Mouse (Mus musculus) lung, adult 2 months (tissue): Measurements from ENCODE around the gene Pate2. TPM values are rescaled to one million over a fixed set of nuclear protein-coding genes. Genes with fewer than 3 reads are reported as not detected.

Experiments
- DNase-seq: peaks from one replicate; pipeline ENCODE4 v3.0.0; 2022
- H3K4me1 ChIP-seq: fragments of 200-500 bp; 2 replicates; pipeline ENCODE4 v1.6.1; 2011; ENCODE audit warnings: low read length; ENCODE audit not compliant: control insufficient read depth, insufficient read depth
- H3K4me3 ChIP-seq: fragments of 200-500 bp; replicated peaks from 2 replicates; pipeline ENCODE3; 2011; ENCODE audit warnings: low read depth, mild to moderate bottlenecking, control low read depth, low read length; ENCODE audit errors: extremely low read depth
- CTCF ChIP-seq: fragments of 200-500 bp; IDR thresholded peaks from 2 replicates; pipeline ENCODE4 v1.5.1; 2011; ENCODE audit warnings: mild to moderate bottlenecking, low read length, control low read depth; ENCODE audit not compliant: insufficient read depth
- POLR2A ChIP-seq: fragments of 200-500 bp; IDR thresholded peaks from 2 replicates; pipeline ENCODE4 v1.6.1; 2011; ENCODE audit warnings: low read depth, mild to moderate bottlenecking, control low read depth, low read length, borderline replicate concordance; ENCODE audit errors: extremely low read depth
- WGBS: fragments of 180-500 bp; shearing (Covaris S2); methylation state at CpG from one replicate; pipeline ENCODE4 v1.1.7; 2018; 5-methylcytosine and 5-hydroxymethylcytosine counted together
- polyA plus RNA-seq: library from polyadenylated mRNA; depleted of rRNA; stranded (reverse); fragments of >200 nt; gene quantifications from 2 replicates; pipeline ENCODE4 v1.2.3, GENCODE M21; 2012

Pate2 gene
- polyA plus RNA-seq, 1 experiment = not detected

DNA sequence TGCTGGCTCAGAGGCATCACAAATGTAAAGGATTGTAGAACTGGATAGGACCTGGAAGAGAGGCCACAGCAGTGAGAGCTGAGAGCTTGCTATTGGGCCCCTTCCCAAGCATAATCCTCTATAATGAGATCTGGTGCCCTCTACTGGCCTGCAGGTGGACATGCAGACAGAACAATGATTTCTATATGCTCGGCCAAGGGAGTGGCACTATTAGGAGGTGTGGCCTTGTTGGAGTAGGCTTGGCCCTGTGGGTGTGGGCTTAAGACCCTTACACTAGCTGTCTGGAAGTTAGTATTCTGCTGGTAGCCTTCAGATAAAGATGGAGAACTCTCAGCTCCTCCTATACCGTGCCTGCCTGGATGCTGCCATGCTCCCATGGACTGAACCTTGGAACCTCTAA is 35.0 kb upstream of the Pate2 start:
- 11% methylated on average over 2 of the region's 2 CpGs for WGBS
- Histone ChIP-seq H3K4me3 (no peak overlapping the region), H3K4me1 (no peaks in the 10 kb centered on the region)
- TF ChIP-seq POLR2A (no peak), CTCF (peak; percentile 58)
- no peak for DNase-seq

DNA sequence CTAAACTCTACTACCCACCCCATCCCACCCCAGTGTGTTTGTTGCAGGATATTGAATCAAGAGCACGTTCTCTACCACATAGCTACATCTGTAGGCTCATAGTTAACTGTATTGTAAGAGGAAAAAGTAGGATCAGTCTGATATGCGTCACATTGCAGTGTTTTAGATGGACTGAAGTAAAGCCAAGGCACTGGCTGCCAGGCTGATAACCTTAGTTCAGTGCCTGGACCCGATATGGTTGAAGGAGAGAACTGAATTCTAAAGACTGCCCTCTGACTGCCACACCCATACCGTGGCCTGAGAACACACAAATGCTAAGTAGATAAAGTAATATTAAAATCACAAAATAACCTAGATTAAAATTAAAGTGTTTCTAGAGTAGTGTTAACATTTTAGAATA is 34.2 kb upstream of the Pate2 start:
- TF ChIP-seq POLR2A = no peak
- TF ChIP-seq CTCF = no peak
- WGBS = 65% methylated on average over 4 of the region's 4 CpGs
- no peak for DNase-seq
- Histone ChIP-seq H3K4me3 (no peak overlapping the region), H3K4me1 (no peaks in the 10 kb centered on the region)

DNA sequence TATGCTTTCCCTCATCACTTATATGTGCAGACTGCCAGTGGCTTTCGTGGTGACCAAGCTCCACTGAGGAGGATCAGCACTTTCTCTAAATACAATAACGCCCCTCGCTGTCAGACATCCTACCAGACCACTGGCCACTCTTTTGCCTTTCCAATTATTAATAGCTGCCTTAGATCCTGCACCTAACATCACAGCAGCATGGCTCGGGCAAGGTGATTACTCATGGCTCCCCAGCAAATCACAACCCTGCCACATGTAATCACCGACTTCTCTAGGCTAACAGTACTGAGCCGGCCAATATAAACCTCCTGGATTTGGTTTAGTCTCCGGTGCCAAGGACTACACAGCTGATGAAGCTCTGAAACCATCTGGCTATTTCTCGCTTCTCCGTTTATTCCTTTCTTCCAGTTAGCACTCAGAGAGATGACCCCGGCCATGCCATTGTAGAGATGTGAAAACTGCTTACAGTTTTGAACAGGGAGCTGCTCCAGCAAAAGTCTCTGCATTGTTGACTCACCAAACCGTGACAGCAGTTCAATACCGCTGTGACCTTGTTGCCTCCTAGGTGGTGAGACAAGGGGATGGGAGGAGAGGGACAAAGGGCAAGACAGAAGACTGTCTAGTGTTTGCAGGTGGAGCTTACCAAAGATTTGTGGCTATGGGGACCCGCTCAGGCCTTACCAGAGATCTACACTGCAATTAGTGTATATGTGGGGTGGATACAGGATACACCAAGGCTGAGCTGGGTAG is 30.9 kb upstream of the Pate2 start:
- 64% methylated on average over 13 of the region's 13 CpGs for WGBS
- no peak for TF ChIP-seq CTCF
- no peak for TF ChIP-seq POLR2A
- no peak for DNase-seq

DNA sequence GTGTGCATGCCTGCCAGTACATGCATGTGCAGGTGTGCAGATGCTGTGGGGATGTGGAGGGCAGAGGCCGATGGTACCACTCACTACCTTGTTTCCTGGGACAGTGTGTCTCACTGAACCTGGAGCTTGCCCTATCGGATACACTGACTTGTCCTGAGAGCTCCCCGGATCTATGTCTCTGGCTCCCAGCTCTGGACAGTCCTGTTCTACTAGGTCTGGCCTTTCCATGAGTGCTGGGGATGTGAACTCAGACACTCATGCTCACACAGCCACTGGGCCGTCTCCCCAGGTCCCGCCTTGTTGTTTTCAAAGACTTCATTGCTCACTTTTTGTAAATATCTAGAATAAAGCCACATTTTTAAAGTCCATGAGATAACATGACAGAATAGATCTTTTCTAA is 29.1 kb upstream of the Pate2 start:
- WGBS = 76% methylated on average over 5 of the region's 5 CpGs
- Histone ChIP-seq H3K4me1 (no peaks in the 10 kb centered on the region), H3K4me3 (no peak overlapping the region)
- no peak for DNase-seq
- TF ChIP-seq POLR2A (no peak), CTCF (no peak)

More for the DNA sequence above, 30.9 kb upstream of the Pate2 start:
- Histone ChIP-seq H3K4me3 (no peak overlapping the region), H3K4me1 (no peaks in the 10 kb centered on the region)

DNA sequence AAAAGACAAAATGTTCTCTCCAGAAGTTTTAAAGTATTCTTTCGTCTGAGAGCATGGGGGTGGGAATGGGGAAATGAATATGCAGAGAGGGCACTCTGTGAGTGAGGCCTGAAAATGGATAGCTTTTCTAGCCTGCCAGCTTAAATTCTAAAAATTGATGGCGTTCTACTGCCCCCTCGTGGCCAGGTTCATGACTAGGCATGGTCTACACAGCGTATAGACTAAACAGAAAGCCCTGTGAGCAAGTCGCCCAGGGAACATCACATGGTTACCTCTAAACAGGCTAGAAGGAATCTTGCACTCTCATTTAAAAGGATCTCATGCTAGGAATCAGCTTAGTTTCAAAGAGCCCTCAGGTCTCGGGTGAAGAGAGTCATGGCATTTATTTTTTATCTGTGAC is 28.6 kb upstream of the Pate2 start:
- TF ChIP-seq POLR2A = no peak
- peak; percentile 64 for TF ChIP-seq CTCF
- Histone ChIP-seq H3K4me3 (no peak overlapping the region), H3K4me1 (no peaks in the 10 kb centered on the region)
- DNase-seq = peak; percentile 69
- WGBS = 8% methylated on average over 6 of the region's 6 CpGs

DNA sequence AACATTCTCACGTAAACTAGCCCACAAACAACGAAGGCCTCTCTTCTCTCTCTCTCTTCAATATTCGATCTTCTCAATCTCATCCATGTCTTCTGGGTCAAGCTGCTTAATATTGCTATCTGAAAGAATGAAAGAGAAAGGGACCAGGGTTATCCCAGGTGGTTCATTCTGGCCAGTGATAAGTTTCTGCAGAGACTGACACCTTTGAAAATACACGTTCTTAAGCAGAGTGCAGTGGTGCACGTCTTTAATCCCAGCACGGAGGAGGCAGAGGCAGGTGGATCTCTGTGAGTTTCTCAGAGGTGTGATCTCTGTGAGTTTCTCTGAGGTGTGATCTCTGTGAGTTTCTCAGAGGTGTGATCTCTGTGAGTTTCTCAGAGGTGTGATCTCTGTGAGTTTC is 28.1 kb upstream of the Pate2 start:
- no peak for DNase-seq
- Histone ChIP-seq H3K4me3 (no peak overlapping the region), H3K4me1 (no peaks in the 10 kb centered on the region)
- WGBS = 63% methylated on average over 6 of the region's 6 CpGs
- no peak for TF ChIP-seq POLR2A
- no peak for TF ChIP-seq CTCF

DNA sequence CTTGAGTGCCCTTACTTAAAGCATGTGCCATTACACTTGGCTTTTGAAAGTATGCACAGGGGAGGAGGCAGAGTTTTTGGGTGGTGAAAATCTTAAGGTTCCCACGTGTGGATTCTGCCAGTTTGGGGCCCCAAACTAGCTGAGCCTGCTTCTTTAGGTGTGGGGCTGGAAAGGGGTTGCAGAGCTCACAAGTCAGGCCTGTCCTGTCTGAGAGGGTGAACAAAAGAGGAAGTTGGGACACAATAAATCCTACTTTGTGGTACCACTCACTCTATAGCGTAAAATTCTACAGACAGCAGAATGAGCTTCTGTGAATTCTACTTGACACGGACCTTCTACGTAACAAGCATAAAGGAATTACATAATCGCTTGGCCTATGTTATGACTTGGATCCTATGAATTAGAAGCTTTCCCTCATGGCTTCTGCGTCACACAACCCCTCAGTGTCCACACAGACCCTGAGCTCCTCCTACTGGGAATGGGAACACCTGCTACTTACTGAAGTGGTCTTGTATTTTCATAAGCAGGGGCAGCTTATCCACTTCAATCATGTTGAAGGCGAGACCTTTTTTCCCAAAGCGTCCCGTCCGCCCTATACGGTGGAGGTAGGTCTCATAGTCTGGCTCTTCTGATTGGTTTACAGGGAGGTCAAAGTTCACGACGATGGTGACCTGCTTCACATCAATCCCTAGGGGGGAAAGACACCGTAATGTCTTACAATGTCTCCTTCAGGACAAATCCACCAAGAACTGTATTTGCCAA is 26.8 kb upstream of the Pate2 start:
- TF ChIP-seq CTCF (no peak), POLR2A (no peak)
- 82% methylated on average over 14 of the region's 14 CpGs for WGBS

DNA sequence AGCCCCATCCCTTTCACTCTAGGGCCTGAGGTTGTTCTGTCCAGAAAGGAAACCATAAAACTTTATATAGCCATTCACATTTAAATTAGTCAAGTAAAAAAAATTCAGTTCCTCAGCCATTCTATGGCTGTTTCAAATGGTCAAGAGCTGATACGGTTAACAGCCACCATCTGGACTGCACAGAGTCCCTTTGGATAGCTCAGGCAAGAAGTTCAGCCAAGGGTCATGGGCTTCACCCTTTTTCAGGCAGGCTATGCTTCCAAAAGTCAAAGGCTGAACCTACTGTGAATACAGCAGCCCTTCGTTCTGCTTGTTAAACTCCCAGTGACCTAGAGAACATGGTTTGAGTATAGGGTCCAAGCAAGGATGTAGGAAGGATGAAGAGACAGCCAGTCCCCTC is 25.4 kb upstream of the Pate2 start:
- 75% methylated on average over 2 of the region's 2 CpGs for WGBS
- Histone ChIP-seq H3K4me1 (no peaks in the 10 kb centered on the region), H3K4me3 (no peak overlapping the region)
- no peak for DNase-seq
- TF ChIP-seq CTCF (no peak), POLR2A (no peak)

More for the DNA sequence above, 26.8 kb upstream of the Pate2 start:
- Histone ChIP-seq H3K4me1 (no peaks in the 10 kb centered on the region), H3K4me3 (no peak overlapping the region)
- DNase-seq = no peak

DNA sequence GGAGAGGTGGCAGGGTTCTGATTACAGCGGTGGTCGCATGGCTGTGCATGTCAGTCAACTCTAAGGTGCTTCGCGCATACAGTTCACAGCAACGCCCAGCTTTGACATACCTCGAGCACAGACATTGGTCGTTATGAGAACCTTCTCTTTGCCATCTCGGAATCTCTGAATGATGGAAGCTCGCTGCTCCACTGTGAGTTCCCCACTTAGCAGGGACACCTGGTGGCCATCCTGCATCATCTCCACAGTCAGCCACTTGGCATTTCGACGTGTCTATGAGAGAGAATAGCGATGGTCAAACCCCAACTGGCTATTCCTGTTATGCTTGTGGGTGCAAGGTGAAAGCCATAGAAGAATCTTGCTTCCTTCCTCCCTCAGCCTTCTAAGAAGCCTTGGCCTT is 24.4 kb upstream of the Pate2 start:
- DNase-seq = no peak
- TF ChIP-seq CTCF = no peak
- no peak for TF ChIP-seq POLR2A
- WGBS = 72% methylated on average over 12 of the region's 12 CpGs
- Histone ChIP-seq H3K4me3 (no peak overlapping the region), H3K4me1 (no peaks in the 10 kb centered on the region)

DNA sequence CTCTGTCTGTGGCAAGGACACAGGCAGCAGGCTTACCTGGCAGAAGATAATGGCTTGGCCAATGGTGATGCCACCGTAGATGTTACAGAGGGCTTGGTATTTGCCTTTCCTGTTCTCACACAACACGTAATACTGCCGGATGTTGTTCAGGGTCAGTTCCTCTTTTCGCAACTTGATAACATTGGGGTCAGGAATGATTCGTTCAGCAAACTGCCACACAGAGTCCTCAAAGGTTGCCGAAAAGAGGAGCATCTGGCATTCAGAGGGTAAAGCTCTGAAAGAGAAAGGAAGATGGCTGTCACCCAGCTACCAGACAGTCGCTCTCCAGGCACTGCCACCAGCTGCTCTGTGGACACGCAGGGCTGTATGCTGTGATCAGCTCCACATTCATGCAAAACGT is 23.3 kb upstream of the Pate2 start:
- 50% methylated on average over 9 of the region's 9 CpGs for WGBS
- DNase-seq = no peak
- Histone ChIP-seq H3K4me3 (no peak overlapping the region), H3K4me1 (no peaks in the 10 kb centered on the region)
- TF ChIP-seq POLR2A (no peak), CTCF (no peak)
